Mouse (Mus musculus): ENCODE measurements around the gene Cacna2d2. TPM values are rescaled to one million over a fixed set of nuclear protein-coding genes. Genes with fewer than 3 reads are reported as not detected.
A peak's percentile ranks its signal among the peaks of the same experiment; 100 is the strongest.

Cacna2d2 gene
- polyA plus RNA-seq (2015; fragmentation: Nextera tagmentation; extraction: Ambion mirVana) = 0.56 and 0.68 TPM in 2 replicates

DNA sequence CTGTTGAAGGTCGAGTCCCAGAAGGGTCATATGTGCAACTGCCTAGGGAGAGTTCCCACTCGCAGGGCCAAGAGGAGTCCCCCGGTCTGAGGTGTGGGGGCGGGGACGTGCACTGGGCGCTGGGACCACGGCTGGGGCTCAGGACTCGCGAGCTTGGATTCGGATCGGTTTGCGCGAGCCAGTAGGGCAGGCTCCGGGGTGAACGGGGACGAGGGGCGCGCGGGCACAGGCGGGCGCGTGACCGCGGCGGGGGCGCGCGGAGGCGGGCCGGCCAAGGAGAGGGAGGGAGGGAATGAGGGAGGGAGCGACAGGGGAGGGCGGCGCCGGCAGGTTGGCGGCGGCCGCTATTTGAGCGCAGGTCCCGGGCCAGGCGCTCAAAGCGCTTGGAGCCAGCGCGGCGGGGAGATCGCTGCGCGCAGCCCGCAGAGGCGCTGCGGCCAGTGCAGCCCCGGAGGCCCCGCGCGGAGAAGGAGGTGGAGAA, at the start of gene Cacna2d2:
TSS of gene Cacna2d2 (plus strand) at position 122 of the 481 bp plus-strand sequence.
- peak within 1 kb of the TSS; percentile 72 for H3K4me3 ChIP-seq
- H3K4me1 ChIP-seq = peaks cover 13% of the 10 kb centered on the region
- ATAC-seq (ENCODE audit: low FRiP score, low read depth) = peak; percentile 60
- no peaks in the 10 kb centered on the region for H3K36me3 ChIP-seq
- H3K9ac ChIP-seq = peak within 1 kb of the TSS; percentile 74
- H3K4me2 ChIP-seq (replicated peaks) = peak within 1 kb of the TSS; percentile 99
- H3K27ac ChIP-seq = no peak within 1 kb of the TSS
- H3K9me3 ChIP-seq = no peaks in the 10 kb centered on the region
- peaks cover 96% of the 10 kb centered on the region for H3K27me3 ChIP-seq
- 1% methylated on average over 38 of the region's 54 CpGs for WGBS

DNA sequence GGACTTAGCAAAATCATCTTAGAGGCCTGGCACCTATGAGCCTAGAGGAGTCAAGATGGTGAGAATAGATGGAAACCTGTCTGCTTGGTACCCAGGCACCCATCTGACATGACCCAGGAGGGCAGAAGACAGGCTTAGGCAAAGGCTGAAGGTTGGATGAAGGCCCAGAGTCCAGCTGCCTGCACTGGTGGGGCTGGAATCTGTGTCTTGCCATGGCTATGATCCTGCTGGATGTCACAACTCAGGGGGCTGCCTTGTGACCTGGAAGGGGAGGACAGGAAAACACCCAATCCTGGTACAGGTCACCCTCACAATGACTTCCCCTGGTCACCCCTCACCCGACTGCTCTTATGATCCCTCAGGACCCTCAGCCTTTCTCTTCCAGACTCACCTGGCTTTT, 44.6 kb upstream of the Cacna2d2 start:
- Histone ChIP-seq H3K36me3 (no peaks in the 10 kb centered on the region), H3K4me3 (no peak overlapping the region), H3K27ac (no peak overlapping the region), H3K9ac (no peak overlapping the region), H3K9me3 (no peaks in the 10 kb centered on the region), H3K4me1 (no peaks in the 10 kb centered on the region), H3K27me3 (peaks cover 43% of the 10 kb centered on the region), H3K4me2 (replicated peaks) (no peak overlapping the region)
- ATAC-seq (ENCODE audit: low FRiP score, low read depth) = no peak
- 63% methylated on average over 1 of the region's 1 CpGs for WGBS

DNA sequence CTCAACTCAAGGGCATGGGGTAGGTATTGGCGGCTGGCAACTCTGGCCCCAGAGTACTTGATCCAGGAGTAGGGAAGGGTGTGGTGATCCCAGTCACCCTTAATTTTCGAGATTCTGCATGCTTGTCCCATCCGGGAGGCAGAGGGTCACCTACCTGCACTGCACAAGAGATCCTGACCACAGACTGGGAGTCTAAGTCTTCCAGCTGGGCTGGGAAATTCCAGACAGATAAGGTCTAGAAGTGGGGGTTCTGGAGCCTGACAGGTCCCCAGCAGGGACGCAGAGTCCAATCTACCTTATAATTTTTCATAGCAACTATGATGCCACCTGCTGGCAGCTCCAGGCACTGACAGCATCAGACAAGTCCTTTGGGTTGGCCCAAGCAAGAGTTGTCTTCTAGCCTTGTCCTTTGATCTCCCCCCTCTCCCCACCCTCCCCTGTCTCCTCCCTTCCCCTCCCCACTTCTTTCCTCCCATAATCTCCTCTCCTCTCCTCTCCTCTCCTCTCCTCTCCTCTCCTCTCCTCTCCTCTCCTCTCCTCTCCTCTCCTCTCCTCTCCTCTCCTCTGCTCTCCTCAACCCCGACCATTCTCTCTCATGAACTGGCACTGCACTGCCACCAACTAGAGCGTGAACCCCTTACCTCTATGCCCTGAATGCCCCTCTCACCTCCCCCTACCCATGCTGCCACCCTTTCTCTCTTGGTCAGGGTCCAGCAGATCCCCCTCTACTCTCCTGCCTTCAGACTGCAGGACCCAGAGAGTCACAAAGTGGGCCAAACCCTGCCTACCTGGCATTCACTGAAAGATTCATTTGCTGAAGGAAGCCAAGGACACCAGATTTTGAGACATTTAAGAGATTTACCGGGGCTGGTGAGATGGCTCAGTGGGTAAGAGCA, 43.3 kb upstream of the Cacna2d2 start:
- Histone ChIP-seq H3K4me2 (replicated peaks) (no peak overlapping the region), H3K4me1 (peaks cover 4% of the 10 kb centered on the region; the same call in 1 of the 2 replicates), H3K27me3 (peaks cover 49% of the 10 kb centered on the region), H3K9ac (no peak overlapping the region), H3K4me3 (no peak overlapping the region), H3K9me3 (no peaks in the 10 kb centered on the region), H3K27ac (no peak overlapping the region), H3K36me3 (no peaks in the 10 kb centered on the region)
- ATAC-seq (ENCODE audit: low FRiP score, low read depth) = no peak; the same call in 1 of the 2 replicates
- WGBS = 50% methylated on average over 7 of the region's 7 CpGs

- H3K27ac ChIP-seq = no peak overlapping the region
- no peaks in the 10 kb centered on the region for H3K36me3 ChIP-seq
- H3K4me3 ChIP-seq = no peak overlapping the region
- H3K27me3 ChIP-seq = peaks cover 53% of the 10 kb centered on the region
- no peak for ATAC-seq (ENCODE audit: low FRiP score, low read depth)
- no peak overlapping the region for H3K9ac ChIP-seq
- no peaks in the 10 kb centered on the region for H3K9me3 ChIP-seq
- 18% methylated on average over 5 of the region's 5 CpGs for WGBS
- peaks cover 5% of the 10 kb centered on the region; the same call in 1 of the 2 replicates for H3K4me1 ChIP-seq
- no peak overlapping the region for H3K4me2 ChIP-seq (replicated peaks)
Observed at GRCm38 (mm10) chr9:107357651-107358050, 41.8 kb upstream of the Cacna2d2 start.

- Histone ChIP-seq H3K4me1 (peaks cover 13% of the 10 kb centered on the region; the same call in 1 of the 2 replicates), H3K9me3 (no peaks in the 10 kb centered on the region), H3K4me2 (replicated peaks) (no peak overlapping the region), H3K27ac (no peak overlapping the region), H3K9ac (no peak overlapping the region), H3K27me3 (peaks cover 34% of the 10 kb centered on the region), H3K4me3 (no peak overlapping the region), H3K36me3 (no peaks in the 10 kb centered on the region)
- ATAC-seq (ENCODE audit: low FRiP score, low read depth) = no peak; the same call in 1 of the 2 replicates
- WGBS = 15% methylated on average over 3 of the region's 3 CpGs
Observed at GRCm38 (mm10) chr9:107360989-107361388, 38.4 kb upstream of the Cacna2d2 start.

GRCm38 (mm10) chr9:107366644-107367043, 32.8 kb upstream of the Cacna2d2 start:
- peaks cover 21% of the 10 kb centered on the region; the same call in 1 of the 2 replicates for H3K27me3 ChIP-seq
- WGBS = 4% methylated on average over 3 of the region's 3 CpGs
- no peak for ATAC-seq (ENCODE audit: low FRiP score, low read depth)

DNA sequence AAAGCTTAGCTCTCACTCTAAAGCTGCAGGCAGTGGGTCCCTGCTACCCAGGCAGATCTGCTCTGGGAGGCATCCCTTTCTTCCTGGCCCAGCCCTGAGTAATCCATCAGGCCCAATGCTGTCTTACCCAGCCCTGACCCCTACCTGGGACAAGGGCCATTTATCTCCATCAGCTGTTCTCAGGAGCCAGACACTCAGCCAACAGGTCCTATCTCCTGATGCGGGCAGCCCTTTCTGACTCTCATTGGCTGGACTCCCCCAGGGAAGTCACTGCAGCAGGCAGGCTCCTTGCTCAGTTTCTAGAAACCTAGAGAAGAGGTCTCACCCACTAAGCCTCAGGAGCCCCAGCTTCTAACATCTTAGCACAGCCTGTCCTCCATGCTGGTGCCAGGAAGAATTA, 31.1 kb upstream of the Cacna2d2 start:
- Histone ChIP-seq H3K4me2 (replicated peaks) (no peak overlapping the region), H3K9ac (no peak overlapping the region), H3K36me3 (no peaks in the 10 kb centered on the region), H3K27ac (no peak overlapping the region), H3K9me3 (no peaks in the 10 kb centered on the region), H3K4me3 (no peak overlapping the region), H3K27me3 (peaks cover 16% of the 10 kb centered on the region), H3K4me1 (peaks cover 4% of the 10 kb centered on the region; the same call in 1 of the 2 replicates)
- no peak for ATAC-seq (ENCODE audit: low FRiP score, low read depth)
- 59% methylated on average over 1 of the region's 1 CpGs for WGBS

More at GRCm38 (mm10) chr9:107366644-107367043, 32.8 kb upstream of the Cacna2d2 start:
- Histone ChIP-seq H3K4me3 (no peak overlapping the region), H3K9ac (no peak overlapping the region), H3K4me1 (peaks cover 8% of the 10 kb centered on the region; the same call in 1 of the 2 replicates), H3K4me2 (replicated peaks) (no peak overlapping the region), H3K27ac (no peak overlapping the region), H3K9me3 (no peaks in the 10 kb centered on the region), H3K36me3 (no peaks in the 10 kb centered on the region)

GRCm38 (mm10) chr9:107369270-107370105, 29.9 kb upstream of the Cacna2d2 start:
- no peak for ATAC-seq (ENCODE audit: low FRiP score, low read depth)
- Histone ChIP-seq H3K9ac (no peak overlapping the region), H3K9me3 (no peaks in the 10 kb centered on the region), H3K4me1 (no peaks in the 10 kb centered on the region), H3K36me3 (no peaks in the 10 kb centered on the region), H3K4me3 (no peak overlapping the region), H3K4me2 (replicated peaks) (no peak overlapping the region), H3K27me3 (peaks cover 27% of the 10 kb centered on the region), H3K27ac (no peak overlapping the region)
- 36% methylated on average over 10 of the region's 10 CpGs for WGBS

GRCm38 (mm10) chr9:107370106-107370463, 29.3 kb upstream of the Cacna2d2 start:
- no peak for ATAC-seq (ENCODE audit: low FRiP score, low read depth)
- 10% methylated on average over 4 of the region's 4 CpGs for WGBS
- no peak overlapping the region for H3K4me2 ChIP-seq (replicated peaks)
- H3K27me3 ChIP-seq = peaks cover 32% of the 10 kb centered on the region
- H3K4me1 ChIP-seq = no peaks in the 10 kb centered on the region
- no peak overlapping the region for H3K27ac ChIP-seq
- H3K4me3 ChIP-seq = no peak overlapping the region
- no peak overlapping the region for H3K9ac ChIP-seq
- H3K9me3 ChIP-seq = no peaks in the 10 kb centered on the region
- no peaks in the 10 kb centered on the region for H3K36me3 ChIP-seq

GRCm38 (mm10) chr9:107372441-107372840, 27.0 kb upstream of the Cacna2d2 start:
- Histone ChIP-seq H3K9ac (no peak overlapping the region), H3K27ac (no peak overlapping the region), H3K4me1 (no peaks in the 10 kb centered on the region), H3K36me3 (no peaks in the 10 kb centered on the region), H3K4me2 (replicated peaks) (no peak overlapping the region), H3K9me3 (no peaks in the 10 kb centered on the region), H3K4me3 (no peak overlapping the region), H3K27me3 (peaks cover 51% of the 10 kb centered on the region)
- 48% methylated on average over 4 of the region's 4 CpGs for WGBS
- peak; percentile 16; the same call in 1 of the 2 replicates for ATAC-seq (ENCODE audit: low FRiP score, low read depth)

- Histone ChIP-seq H3K27ac (no peak overlapping the region), H3K4me3 (no peak overlapping the region), H3K9me3 (no peaks in the 10 kb centered on the region), H3K9ac (no peak overlapping the region), H3K4me2 (replicated peaks) (no peak overlapping the region), H3K36me3 (no peaks in the 10 kb centered on the region), H3K27me3 (peaks cover 65% of the 10 kb centered on the region), H3K4me1 (peaks cover 11% of the 10 kb centered on the region)
- 5% methylated on average over 8 of the region's 8 CpGs for WGBS
- ATAC-seq (ENCODE audit: low FRiP score, low read depth) = no peak
Observed at GRCm38 (mm10) chr9:107374623-107375022, 24.8 kb upstream of the Cacna2d2 start.

DNA sequence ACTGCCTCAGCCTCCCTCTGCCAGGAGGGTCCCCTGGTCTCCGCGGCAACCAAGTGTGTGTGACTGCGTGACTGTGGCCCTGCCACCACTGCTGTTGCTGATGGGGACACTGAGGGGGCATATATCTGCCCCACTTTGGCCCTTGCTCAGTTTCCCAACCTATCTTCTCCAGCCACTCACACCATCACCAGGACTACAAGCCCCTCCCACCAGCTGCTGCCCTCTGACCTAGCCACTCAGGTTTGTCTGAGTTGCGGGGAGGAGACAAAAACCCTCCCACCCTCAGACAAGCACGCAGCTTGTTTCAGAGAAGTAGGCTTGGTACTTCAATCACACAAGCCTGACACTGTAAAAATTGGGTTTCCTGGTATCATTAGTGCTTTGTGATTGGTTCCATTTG, 24.0 kb upstream of the Cacna2d2 start:
- Histone ChIP-seq H3K36me3 (no peaks in the 10 kb centered on the region), H3K9ac (no peak overlapping the region), H3K4me3 (no peak overlapping the region), H3K27ac (no peak overlapping the region), H3K27me3 (peaks cover 73% of the 10 kb centered on the region), H3K4me2 (replicated peaks) (no peak overlapping the region), H3K4me1 (peaks cover 11% of the 10 kb centered on the region), H3K9me3 (no peaks in the 10 kb centered on the region)
- WGBS = 23% methylated on average over 5 of the region's 5 CpGs
- ATAC-seq (ENCODE audit: low FRiP score, low read depth) = no peak
